Mouse (Mus musculus): ENCODE measurements around the gene Nt5c2. TPM values are rescaled to one million over a fixed set of nuclear protein-coding genes. Genes with fewer than 3 reads are reported as not detected.

Gene Nt5c2
- polyA plus RNA-seq, 1 experiment, result 0.55 TPM

GRCm38 (mm10) chr19:47046343-47046742 lies 31.4 kb upstream of the Nt5c2 start:
- no peaks in the 10 kb centered on the region for H3K9me3 ChIP-seq (ENCODE audit: control insufficient read depth, low read length)
- no peaks in the 10 kb centered on the region for H3K27me3 ChIP-seq (ENCODE audit: control insufficient read depth)
- TF ChIP-seq TAL1 (IDR thresholded peaks at IDR 0.05; ENCODE audit: low read length), result no peak
- no peak for TF ChIP-seq GATA1 (IDR thresholded peaks at IDR 0.05; ENCODE audit: low read length)
- peaks cover 39% of the 10 kb centered on the region for H3K36me3 ChIP-seq (ENCODE audit: control insufficient read depth)
- H3K4me1 ChIP-seq (ENCODE audit: control insufficient read depth), result peaks cover 27% of the 10 kb centered on the region
- no peak overlapping the region for H3K4me3 ChIP-seq (replicated peaks)

- TF ChIP-seq TAL1 (IDR thresholded peaks at IDR 0.05; ENCODE audit: low read length), result no peak
- no peak for TF ChIP-seq GATA1 (IDR thresholded peaks at IDR 0.05; ENCODE audit: low read length)
- Histone ChIP-seq H3K9me3 (ENCODE audit: control insufficient read depth, low read length) (no peaks in the 10 kb centered on the region), H3K27me3 (ENCODE audit: control insufficient read depth) (no peaks in the 10 kb centered on the region), H3K4me1 (ENCODE audit: control insufficient read depth) (peaks cover 1% of the 10 kb centered on the region; the same call in 1 of the 2 replicates), H3K4me3 (replicated peaks) (no peak overlapping the region), H3K36me3 (ENCODE audit: control insufficient read depth) (peaks cover 60% of the 10 kb centered on the region)
Observed at GRCm38 (mm10) chr19:47043608-47044007, 28.7 kb upstream of the Nt5c2 start.

GRCm38 (mm10) chr19:47040720-47041473 lies 25.9 kb upstream of the Nt5c2 start:
- H3K4me3 ChIP-seq (replicated peaks), result no peak overlapping the region
- no peak for TF ChIP-seq GATA1 (IDR thresholded peaks at IDR 0.05; ENCODE audit: low read length)
- no peak for TF ChIP-seq TAL1 (IDR thresholded peaks at IDR 0.05; ENCODE audit: low read length)
- H3K4me1 ChIP-seq (ENCODE audit: control insufficient read depth), result no peaks in the 10 kb centered on the region
- H3K9me3 ChIP-seq (ENCODE audit: control insufficient read depth, low read length), result no peaks in the 10 kb centered on the region
- peaks cover 57% of the 10 kb centered on the region for H3K36me3 ChIP-seq (ENCODE audit: control insufficient read depth)
- H3K27me3 ChIP-seq (ENCODE audit: control insufficient read depth), result no peaks in the 10 kb centered on the region

- TF ChIP-seq GATA1 (IDR thresholded peaks at IDR 0.05; ENCODE audit: low read length) (no peak), TAL1 (IDR thresholded peaks at IDR 0.05; ENCODE audit: low read length) (no peak)
- no peak overlapping the region for H3K4me3 ChIP-seq (replicated peaks)
- no peaks in the 10 kb centered on the region for H3K9me3 ChIP-seq (ENCODE audit: control insufficient read depth, low read length)
- peaks cover 68% of the 10 kb centered on the region for H3K36me3 ChIP-seq (ENCODE audit: control insufficient read depth)
- no peaks in the 10 kb centered on the region for H3K4me1 ChIP-seq (ENCODE audit: control insufficient read depth)
- H3K27me3 ChIP-seq (ENCODE audit: control insufficient read depth), result no peaks in the 10 kb centered on the region
Observed at GRCm38 (mm10) chr19:47036596-47036995, 21.6 kb upstream of the Nt5c2 start.

DNA sequence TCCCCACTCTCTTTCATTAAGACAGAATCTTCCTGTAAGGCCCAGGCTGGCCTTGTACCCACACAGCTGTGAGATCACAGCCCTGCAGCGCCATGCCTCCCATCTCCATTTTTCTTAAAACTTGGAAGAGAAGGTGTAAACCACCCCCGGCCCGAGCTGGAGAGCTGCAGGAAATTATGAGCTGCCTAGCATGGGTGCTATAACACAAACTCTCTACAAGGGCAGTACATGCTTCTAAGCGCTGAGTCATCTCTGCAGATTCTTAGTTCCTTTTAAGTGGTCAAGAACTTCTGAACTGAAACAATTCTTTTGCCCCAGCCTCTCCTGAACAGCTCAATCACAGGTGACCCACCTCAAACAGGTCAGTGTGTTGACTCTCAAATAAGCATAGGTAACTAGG lies 20.0 kb upstream of the Nt5c2 start:
- H3K4me3 ChIP-seq (replicated peaks), result no peak overlapping the region
- TF ChIP-seq GATA1 (IDR thresholded peaks at IDR 0.05; ENCODE audit: low read length) (no peak), TAL1 (IDR thresholded peaks at IDR 0.05; ENCODE audit: low read length) (no peak)
- no peaks in the 10 kb centered on the region for H3K9me3 ChIP-seq (ENCODE audit: control insufficient read depth, low read length)
- H3K4me1 ChIP-seq (ENCODE audit: control insufficient read depth), result no peaks in the 10 kb centered on the region
- no peaks in the 10 kb centered on the region for H3K27me3 ChIP-seq (ENCODE audit: control insufficient read depth)
- peaks cover 54% of the 10 kb centered on the region for H3K36me3 ChIP-seq (ENCODE audit: control insufficient read depth)

DNA sequence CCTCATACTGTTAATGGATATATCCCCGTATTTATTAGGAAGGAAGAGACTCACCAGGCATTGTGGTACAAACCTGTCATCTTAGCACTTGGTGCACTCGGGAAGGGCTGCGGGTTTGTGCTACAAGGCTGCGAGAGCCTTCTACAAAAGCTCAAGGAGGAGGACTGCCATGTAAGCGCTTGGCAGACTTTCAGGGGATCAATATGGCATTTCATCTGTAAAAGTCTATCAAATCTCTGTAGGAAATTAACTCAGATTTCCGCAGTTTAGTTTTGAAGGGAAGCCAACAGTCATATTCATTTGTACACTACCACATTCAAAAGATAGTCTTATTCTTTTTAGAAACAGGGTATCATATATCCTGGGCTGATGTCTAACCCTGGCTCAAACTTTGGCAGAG lies 16.8 kb upstream of the Nt5c2 start:
- no peaks in the 10 kb centered on the region for H3K4me1 ChIP-seq (ENCODE audit: control insufficient read depth)
- TF ChIP-seq TAL1 (IDR thresholded peaks at IDR 0.05; ENCODE audit: low read length) (no peak), GATA1 (IDR thresholded peaks at IDR 0.05; ENCODE audit: low read length) (no peak)
- H3K27me3 ChIP-seq (ENCODE audit: control insufficient read depth), result no peaks in the 10 kb centered on the region
- no peaks in the 10 kb centered on the region for H3K9me3 ChIP-seq (ENCODE audit: control insufficient read depth, low read length)
- H3K4me3 ChIP-seq (replicated peaks), result no peak overlapping the region
- peaks cover 34% of the 10 kb centered on the region for H3K36me3 ChIP-seq (ENCODE audit: control insufficient read depth)

DNA sequence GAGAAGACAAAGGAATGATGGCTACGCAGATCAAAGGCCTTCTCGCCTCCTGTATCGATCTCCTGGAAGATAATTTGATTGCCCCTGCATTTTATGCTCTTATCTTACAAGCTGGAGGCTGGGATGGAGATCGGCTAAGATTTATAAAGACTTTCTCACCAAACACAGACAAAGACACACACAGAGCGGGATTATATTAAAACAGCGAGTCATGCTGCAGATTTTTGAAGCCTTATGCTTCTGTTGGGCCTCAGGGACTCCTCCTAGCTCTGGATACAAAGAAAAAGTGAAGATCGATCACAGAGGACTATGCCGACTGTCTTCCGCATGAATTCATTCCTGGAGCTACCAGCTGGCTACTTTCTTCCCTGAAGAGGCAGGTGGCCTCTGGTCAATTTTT lies 14.8 kb upstream of the Nt5c2 start:
- Histone ChIP-seq H3K27me3 (ENCODE audit: control insufficient read depth) (no peaks in the 10 kb centered on the region), H3K9me3 (ENCODE audit: control insufficient read depth, low read length) (no peaks in the 10 kb centered on the region), H3K4me3 (replicated peaks) (no peak overlapping the region), H3K4me1 (ENCODE audit: control insufficient read depth) (no peaks in the 10 kb centered on the region), H3K36me3 (ENCODE audit: control insufficient read depth) (peaks cover 18% of the 10 kb centered on the region)
- no peak for TF ChIP-seq TAL1 (IDR thresholded peaks at IDR 0.05; ENCODE audit: low read length)
- no peak for TF ChIP-seq GATA1 (IDR thresholded peaks at IDR 0.05; ENCODE audit: low read length)

- Histone ChIP-seq H3K4me1 (ENCODE audit: control insufficient read depth) (no peaks in the 10 kb centered on the region), H3K9me3 (ENCODE audit: control insufficient read depth, low read length) (no peaks in the 10 kb centered on the region), H3K36me3 (ENCODE audit: control insufficient read depth) (no peaks in the 10 kb centered on the region), H3K27me3 (ENCODE audit: control insufficient read depth) (peaks cover 3% of the 10 kb centered on the region; the same call in 1 of the 2 replicates), H3K4me3 (replicated peaks) (no peak overlapping the region)
- TF ChIP-seq GATA1 (IDR thresholded peaks at IDR 0.05; ENCODE audit: low read length) (no peak), TAL1 (IDR thresholded peaks at IDR 0.05; ENCODE audit: low read length) (no peak)
Observed at GRCm38 (mm10) chr19:47026513-47026912, 11.6 kb upstream of the Nt5c2 start.

DNA sequence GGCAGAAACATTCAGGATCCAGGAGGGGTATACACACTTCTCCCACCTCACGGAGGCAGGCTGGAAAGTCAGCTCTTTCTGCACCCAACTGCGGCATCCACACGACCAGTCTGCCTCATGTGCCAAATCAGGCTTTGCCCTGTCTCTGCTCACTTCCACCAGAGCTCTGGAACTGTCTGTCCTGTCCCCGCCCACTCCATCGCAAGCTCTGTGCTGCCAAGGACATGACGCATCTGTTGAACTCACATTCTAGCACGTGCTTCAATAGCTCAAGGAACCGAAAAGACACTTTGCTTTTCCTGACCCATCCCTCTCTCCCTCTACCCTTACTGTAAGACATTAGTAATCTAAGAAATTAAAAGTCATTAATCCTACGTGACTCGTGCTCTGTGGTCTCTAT lies 10.0 kb upstream of the Nt5c2 start:
- TF ChIP-seq GATA1 (IDR thresholded peaks at IDR 0.05; ENCODE audit: low read length) (no peak), TAL1 (IDR thresholded peaks at IDR 0.05; ENCODE audit: low read length) (no peak)
- Histone ChIP-seq H3K36me3 (ENCODE audit: control insufficient read depth) (no peaks in the 10 kb centered on the region), H3K4me3 (replicated peaks) (no peak overlapping the region), H3K4me1 (ENCODE audit: control insufficient read depth) (no peaks in the 10 kb centered on the region), H3K27me3 (ENCODE audit: control insufficient read depth) (peaks cover 5% of the 10 kb centered on the region; the same call in 1 of the 2 replicates), H3K9me3 (ENCODE audit: control insufficient read depth, low read length) (no peaks in the 10 kb centered on the region)
